Mouse (Mus musculus) kidney, adult 2 months (tissue): ENCODE data around the gene Prpf6. TPM values are rescaled to one million over a fixed set of nuclear protein-coding genes. Genes with fewer than 3 reads are reported as not detected.

Source experiments
- DNase-seq: peaks from one replicate; pipeline ENCODE4 v3.0.0; 2021
- H3K27ac ChIP-seq: fragments of 200-500 bp; 2 replicates; pipeline ENCODE4 v1.5.1; 2012; ENCODE audit warnings: low read depth, low read length, control low read depth, inconsistent platforms; ENCODE audit not compliant: insufficient read depth
- H3K27me3 ChIP-seq: fragments of 200-500 bp; replicated peaks from 2 replicates; pipeline ENCODE4 v1.6.1; 2012; ENCODE audit warnings: mild to moderate bottlenecking, moderate library complexity, low read length, inconsistent platforms; ENCODE audit not compliant: control insufficient read depth, insufficient read depth
- H3K36me3 ChIP-seq: fragments of 200-500 bp; 2 replicates; pipeline ENCODE4 v1.6.1; 2012; ENCODE audit warnings: mild to moderate bottlenecking, moderate library complexity, low read length, inconsistent platforms; ENCODE audit not compliant: control insufficient read depth, insufficient read depth
- H3K4me1 ChIP-seq: fragments of 200-500 bp; 2 replicates; pipeline ENCODE4 v1.6.1; 2011; ENCODE audit warnings: low read length; ENCODE audit not compliant: control insufficient read depth, insufficient read depth
- H3K4me3 ChIP-seq: fragments of 200-500 bp; 2 replicates; pipeline ENCODE4 v1.5.1; 2011; ENCODE audit warnings: mild to moderate bottlenecking, low read depth, low read length, control low read depth; ENCODE audit not compliant: insufficient read depth
- CTCF ChIP-seq: fragments of 200-500 bp; conservative IDR thresholded peaks from 2 replicates; pipeline ENCODE4 v1.5.1; 2011; ENCODE audit warnings: low read depth, mild to moderate bottlenecking, control low read depth, low read length, moderate library complexity, mixed read lengths; ENCODE audit not compliant: insufficient read depth, insufficient read length
- POLR2A ChIP-seq: fragments of 200-500 bp; IDR thresholded peaks from one replicate; pipeline ENCODE4 v1.6.1; 2011; ENCODE audit warnings: low read depth, low read length, control low read depth
- WGBS: fragments of 180-500 bp; shearing (Covaris S2); methylation state at CpG from one replicate; pipeline ENCODE4 v1.1.7; 2018; 5-methylcytosine and 5-hydroxymethylcytosine counted together
- polyA plus RNA-seq: library from polyadenylated mRNA; depleted of rRNA; stranded (reverse); fragments of >200 nt; gene quantifications from 2 replicates; pipeline ENCODE4 v1.2.3, GENCODE M21; 2012

Prpf6 gene
- polyA plus RNA-seq, 1 experiment, result 22.1 TPM

DNA sequence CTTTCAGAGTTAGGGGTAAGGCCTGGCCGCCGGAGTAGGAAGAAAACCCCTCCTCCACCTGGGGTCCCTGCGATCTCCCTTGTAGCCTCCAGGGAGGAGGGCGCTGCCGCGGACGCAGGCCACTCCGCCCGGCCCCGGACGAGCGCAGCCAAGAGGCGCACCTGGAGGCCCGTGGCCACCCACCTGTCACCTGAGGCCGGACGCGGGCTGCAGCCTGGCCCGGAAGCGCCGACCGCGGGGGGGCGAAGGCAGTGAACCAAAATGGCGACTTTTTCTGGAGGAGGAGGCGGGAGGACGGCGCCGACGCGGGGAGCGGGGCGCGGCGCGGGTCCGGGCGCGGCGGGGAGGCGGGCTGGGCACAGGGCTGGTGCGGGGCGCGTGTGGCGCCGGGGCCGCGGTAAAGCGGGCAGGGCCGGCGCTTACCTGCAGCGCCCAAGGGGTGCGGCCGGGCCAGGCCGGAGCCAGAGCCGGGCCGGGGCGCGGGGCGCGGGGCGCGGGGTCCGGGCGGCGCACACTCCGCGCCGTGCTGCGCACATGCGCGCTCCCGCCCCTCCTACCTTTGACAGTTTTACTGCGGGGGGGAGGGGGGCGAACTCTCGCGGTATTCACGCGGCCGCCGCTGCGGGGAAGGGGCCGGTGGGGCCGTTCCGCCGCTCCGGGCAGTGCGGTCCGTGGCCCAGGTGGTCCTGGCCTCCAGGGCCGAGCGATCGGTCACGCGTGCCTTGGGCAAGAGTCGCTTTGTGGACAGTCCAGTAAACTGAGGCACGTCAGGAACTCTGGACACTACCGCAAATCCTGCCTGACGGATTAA is 768 bp downstream of the Prpf6 start, which contains the start of gene Zfp512b:
TSS of gene Zfp512b (minus strand) at position 573 of the 811 bp plus-strand sequence.
- Histone ChIP-seq H3K4me3 (peak within 1 kb of the TSS; percentile 84), H3K27me3 (no peaks in the 10 kb centered on the region), H3K27ac (peak within 1 kb of the TSS; percentile 80), H3K4me1 (peaks cover 9% of the 10 kb centered on the region; the same call in 1 of the 2 replicates), H3K36me3 (no peaks in the 10 kb centered on the region)
- TF ChIP-seq POLR2A (peak; percentile 21), CTCF (no peak)
- WGBS, result 2% methylated on average over 97 of the region's 97 CpGs
- DNase-seq, result peak; percentile 74

GRCm38 (mm10) chr2:181593042-181593421 is 1.4 kb downstream of the Prpf6 start:
- DNase-seq, result no peak
- peak overlapping the region; percentile 80 for H3K27ac ChIP-seq
- H3K4me1 ChIP-seq, result peaks cover 12% of the 10 kb centered on the region; the same call in 1 of the 2 replicates

GRCm38 (mm10) chr2:181593937-181594336 is 2.3 kb downstream of the Prpf6 start:
- no peaks in the 10 kb centered on the region for H3K27me3 ChIP-seq
- no peak overlapping the region for H3K4me3 ChIP-seq
- TF ChIP-seq CTCF, result no peak
- TF ChIP-seq POLR2A, result no peak
- H3K27ac ChIP-seq, result no peak overlapping the region
- no peak for DNase-seq
- H3K4me1 ChIP-seq, result peaks cover 12% of the 10 kb centered on the region; the same call in 1 of the 2 replicates
- no peaks in the 10 kb centered on the region for H3K36me3 ChIP-seq

More at GRCm38 (mm10) chr2:181593042-181593421, 1.4 kb downstream of the Prpf6 start:
- under 1% methylated on average over 6 of the region's 6 CpGs for WGBS
- Histone ChIP-seq H3K36me3 (no peaks in the 10 kb centered on the region), H3K27me3 (no peaks in the 10 kb centered on the region), H3K4me3 (peak overlapping the region; percentile 84)
- TF ChIP-seq POLR2A (no peak), CTCF (no peak)

GRCm38 (mm10) chr2:181594946-181595696 is 3.5 kb downstream of the Prpf6 start:
- Histone ChIP-seq H3K27ac (no peak overlapping the region), H3K4me3 (no peak overlapping the region), H3K4me1 (peaks cover 12% of the 10 kb centered on the region; the same call in 1 of the 2 replicates), H3K36me3 (no peaks in the 10 kb centered on the region), H3K27me3 (no peaks in the 10 kb centered on the region)
- 72% methylated on average over 4 of the region's 4 CpGs for WGBS
- no peak for TF ChIP-seq POLR2A
- peak; percentile 74 for TF ChIP-seq CTCF
- peak; percentile 64 for DNase-seq

DNA sequence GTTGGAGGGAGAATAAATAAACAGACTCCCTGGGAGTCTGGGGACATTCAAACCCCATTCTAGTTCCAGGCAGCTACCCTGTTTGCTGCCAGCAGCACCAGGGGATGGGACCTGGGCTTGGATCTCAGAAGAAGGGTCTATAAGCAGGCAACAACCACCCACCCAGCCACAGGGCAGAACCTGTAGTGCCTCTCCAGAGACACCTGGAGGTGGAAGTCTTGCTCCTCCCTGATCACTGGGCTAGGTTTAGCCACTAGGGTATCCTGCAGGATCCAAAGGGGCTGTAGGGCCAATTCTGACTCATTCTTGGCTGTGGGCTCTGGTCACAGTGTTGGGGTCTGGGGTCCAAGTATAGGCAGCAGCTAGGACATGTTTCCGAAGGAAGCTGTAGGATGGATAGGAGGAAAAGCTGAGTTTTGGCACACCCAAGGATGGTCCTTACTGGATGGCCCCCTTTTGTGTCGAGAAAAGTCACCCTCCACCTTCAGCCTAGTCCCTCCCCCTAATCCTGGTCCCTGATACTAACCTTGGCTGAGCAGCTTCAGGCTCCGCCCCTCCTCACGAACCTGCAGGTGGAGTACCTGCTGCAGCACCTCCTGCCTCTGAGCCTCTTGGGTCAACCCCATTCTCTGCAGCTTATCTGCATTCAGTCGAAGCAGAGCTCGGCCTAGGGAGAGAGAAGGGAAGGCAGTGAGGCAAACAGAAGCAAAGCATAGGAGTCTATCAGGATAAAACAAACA is 4.7 kb downstream of the Prpf6 start:
- peaks cover 17% of the 10 kb centered on the region; the same call in 1 of the 2 replicates for H3K4me1 ChIP-seq
- H3K4me3 ChIP-seq, result no peak overlapping the region
- H3K27ac ChIP-seq, result no peak overlapping the region
- H3K27me3 ChIP-seq, result no peaks in the 10 kb centered on the region
- no peaks in the 10 kb centered on the region for H3K36me3 ChIP-seq
- 69% methylated on average over 6 of the region's 6 CpGs for WGBS
- no peak for DNase-seq
- TF ChIP-seq CTCF (no peak), POLR2A (no peak)

- WGBS, result 74% methylated on average over 7 of the region's 7 CpGs
- no peak overlapping the region for H3K4me3 ChIP-seq
- H3K27ac ChIP-seq, result no peak overlapping the region
- TF ChIP-seq CTCF, result no peak
- no peak for TF ChIP-seq POLR2A
- H3K27me3 ChIP-seq, result no peaks in the 10 kb centered on the region
- peaks cover 13% of the 10 kb centered on the region; the same call in 1 of the 2 replicates for H3K4me1 ChIP-seq
- no peak for DNase-seq
- no peaks in the 10 kb centered on the region for H3K36me3 ChIP-seq
Observed at GRCm38 (mm10) chr2:181597378-181598061, 5.9 kb downstream of the Prpf6 start.
